Mouse (Mus musculus): ENCODE results near the gene Vmn1r234.
"Not testable (repeated sequence)": the region's sequence is repeated elsewhere in the genome, so short reads cannot be mapped to it uniquely, and the experiment has no call there.

Gene Vmn1r234

GRCm38 (mm10) chr17:21225787-21226186, at the start of gene Vmn1r234:
Vmn1r234 (plus strand) TSS chr17:21226087.
- no peak for DNase-seq (ENCODE audit: low spot score)

DNA sequence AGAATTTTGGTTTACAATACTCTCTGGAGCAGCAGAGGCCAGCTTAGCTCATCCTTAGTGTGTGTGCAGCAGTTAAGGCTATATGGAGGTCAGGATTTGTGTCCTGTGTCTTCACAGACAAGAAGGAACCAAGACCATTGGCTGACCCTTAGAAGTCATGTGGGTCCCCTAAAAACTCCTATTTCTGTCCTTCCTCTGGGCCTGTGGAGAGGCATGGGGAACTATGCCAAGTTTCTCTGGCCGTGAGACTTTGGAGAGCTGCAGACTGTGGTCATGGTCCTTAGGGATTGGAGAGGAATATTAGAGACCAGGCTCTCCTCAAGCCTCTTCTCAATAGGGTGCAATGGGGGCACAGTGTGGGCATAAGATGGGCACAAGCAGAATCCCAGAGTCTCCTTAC, 14.8 kb upstream of the Vmn1r234 start:
- not testable (repeated sequence) for DNase-seq (ENCODE audit: low spot score)

GRCm38 (mm10) chr17:21231654-21232053, 5.8 kb downstream of the Vmn1r234 start:
- DNase-seq (ENCODE audit: low spot score) = peak; percentile 56

DNA sequence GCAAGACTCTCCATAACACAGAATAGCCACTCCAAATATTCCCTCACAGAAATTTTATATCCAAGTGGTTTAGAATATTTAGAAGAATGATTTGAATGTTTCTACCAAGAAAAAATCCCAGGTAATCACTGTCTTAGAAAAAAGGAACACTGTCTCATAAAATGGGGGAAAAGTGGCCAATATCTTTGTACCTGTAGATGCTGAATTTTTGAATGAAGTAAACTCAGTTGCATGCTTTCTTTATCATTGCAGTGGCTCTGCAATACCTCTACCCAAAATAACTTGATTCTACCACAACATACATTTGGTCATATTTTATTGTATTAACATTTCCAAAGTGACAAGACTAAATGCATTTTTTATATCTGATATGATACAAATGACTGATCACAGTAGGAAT, 30.2 kb downstream of the Vmn1r234 start, which contains the start of gene Vmn1r235:
Gene Vmn1r235, plus strand, starts transcription at position 301 of the 400 bp plus-strand sequence.
- DNase-seq (ENCODE audit: low spot score) = no peak

DNA sequence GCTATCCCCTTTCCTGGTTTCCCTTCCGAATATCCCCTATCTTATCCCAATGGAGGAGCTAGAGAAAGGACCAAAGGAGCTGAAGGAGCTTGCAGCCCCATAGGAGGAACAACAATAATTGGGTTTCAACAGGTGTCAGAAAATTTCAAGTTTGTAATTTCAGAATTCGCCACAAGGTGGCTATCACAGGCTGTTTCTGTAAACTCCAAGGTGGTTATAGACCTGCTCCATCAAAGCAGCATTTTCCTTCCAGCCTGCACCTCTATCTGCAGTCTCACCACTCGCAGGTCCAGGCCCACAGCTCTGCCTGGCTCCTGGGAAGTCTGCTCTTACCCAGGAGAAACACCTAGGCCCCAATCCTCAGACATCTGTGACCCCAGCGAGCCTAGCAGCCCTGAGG, 46.2 kb downstream of the Vmn1r234 start:
- DNase-seq (ENCODE audit: low spot score) = peak; percentile 66

DNA sequence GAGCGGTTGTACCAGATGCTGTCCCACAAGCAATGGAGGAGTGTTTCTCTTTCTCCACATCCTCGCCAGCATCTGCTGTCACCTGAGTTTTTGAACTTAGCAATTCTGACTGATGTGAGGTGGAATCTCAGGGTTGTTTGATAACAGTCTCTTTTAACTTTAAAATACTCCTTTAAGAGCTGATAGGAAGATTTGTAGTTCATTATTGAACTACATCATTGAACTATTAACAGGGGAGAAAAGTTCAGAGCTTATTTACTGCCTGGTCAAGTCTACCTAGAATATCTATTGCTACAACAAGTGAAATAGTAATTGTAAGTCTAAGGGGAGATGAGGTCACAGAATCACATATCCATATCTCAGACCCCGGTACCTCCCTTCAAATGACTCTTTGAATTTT, 56.8 kb downstream of the Vmn1r234 start, which contains the start of gene Vmn1r236:
Gene Vmn1r236, plus strand, starts transcription at position 301 of the 400 bp plus-strand sequence.
- no peak for DNase-seq (ENCODE audit: low spot score)

DNA sequence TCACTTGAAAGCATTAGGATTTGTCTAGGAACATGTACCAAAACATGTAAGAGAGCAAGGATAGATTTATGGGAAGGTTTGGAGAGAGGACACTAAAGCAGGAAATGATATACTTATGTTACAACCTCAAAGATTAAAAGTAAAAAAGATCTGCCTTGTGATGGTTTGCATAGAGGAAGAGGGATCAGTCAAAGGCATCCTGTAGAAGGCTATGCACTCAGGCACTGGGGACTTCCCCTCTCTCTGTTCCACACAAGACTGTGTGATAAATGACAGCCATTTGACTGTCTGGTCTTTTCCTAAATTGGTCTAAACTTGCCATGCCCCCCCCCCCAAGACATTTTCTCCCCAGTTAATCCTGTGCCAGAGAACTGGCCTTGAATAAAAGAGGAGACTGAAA, 58.5 kb downstream of the Vmn1r234 start:
- DNase-seq (ENCODE audit: low spot score) = no peak

Measured in T-cell, adult 2 months (primary cell).